Mouse (Mus musculus): Measurements from ENCODE around the gene Stk4. TPM values are rescaled to one million over a fixed set of nuclear protein-coding genes. Genes with fewer than 3 reads are reported as not detected.

The Stk4 gene
- total RNA-seq, 4 experiments from 2014 or later = 27.4 to 38.9 (median 36.4) TPM

GRCm38 (mm10) chr2:164081577-164081976 lies 11.5 kb downstream of the Stk4 start:
- DNase-seq = no peak

DNA sequence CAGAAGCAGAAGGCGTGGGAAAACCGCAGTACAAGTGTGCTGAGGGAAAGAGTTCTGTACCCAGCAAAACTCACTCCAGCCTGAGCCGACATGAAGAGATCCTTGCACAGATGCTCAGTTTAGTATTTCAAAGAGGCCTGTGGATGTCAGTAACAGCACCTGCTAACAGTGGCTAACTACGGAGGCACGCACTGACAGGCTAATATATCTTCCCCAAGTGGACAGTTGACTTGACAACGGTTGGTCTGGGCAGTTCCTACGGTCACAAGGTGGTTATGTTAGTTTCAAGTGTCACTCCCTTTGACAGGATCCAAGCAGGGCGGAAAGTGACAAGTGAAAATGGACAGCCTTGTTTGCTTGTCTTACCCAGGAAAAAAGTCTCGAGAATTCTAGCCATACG lies 12.1 kb downstream of the Stk4 start:
- no peak for DNase-seq

GRCm38 (mm10) chr2:164083609-164084341 lies 13.7 kb downstream of the Stk4 start:
- no peak for DNase-seq

DNA sequence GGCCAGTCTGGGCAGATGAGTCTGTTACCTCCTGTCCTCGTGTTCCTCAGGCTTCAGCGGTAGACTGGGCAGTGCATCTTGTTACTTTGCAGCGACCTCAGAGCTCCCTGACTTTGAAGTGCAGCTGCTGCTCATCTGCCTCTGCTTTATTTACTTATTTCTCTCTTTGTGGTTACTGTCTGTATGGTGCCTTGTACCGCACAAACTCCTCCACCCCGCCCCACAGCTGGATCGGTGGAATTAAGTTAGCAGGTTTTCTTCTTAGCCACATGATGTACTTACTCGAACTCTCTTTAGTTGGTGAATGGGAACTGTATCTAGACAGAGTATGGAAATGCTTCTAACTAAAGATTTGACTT lies 14.2 kb downstream of the Stk4 start:
- no peak for DNase-seq

DNA sequence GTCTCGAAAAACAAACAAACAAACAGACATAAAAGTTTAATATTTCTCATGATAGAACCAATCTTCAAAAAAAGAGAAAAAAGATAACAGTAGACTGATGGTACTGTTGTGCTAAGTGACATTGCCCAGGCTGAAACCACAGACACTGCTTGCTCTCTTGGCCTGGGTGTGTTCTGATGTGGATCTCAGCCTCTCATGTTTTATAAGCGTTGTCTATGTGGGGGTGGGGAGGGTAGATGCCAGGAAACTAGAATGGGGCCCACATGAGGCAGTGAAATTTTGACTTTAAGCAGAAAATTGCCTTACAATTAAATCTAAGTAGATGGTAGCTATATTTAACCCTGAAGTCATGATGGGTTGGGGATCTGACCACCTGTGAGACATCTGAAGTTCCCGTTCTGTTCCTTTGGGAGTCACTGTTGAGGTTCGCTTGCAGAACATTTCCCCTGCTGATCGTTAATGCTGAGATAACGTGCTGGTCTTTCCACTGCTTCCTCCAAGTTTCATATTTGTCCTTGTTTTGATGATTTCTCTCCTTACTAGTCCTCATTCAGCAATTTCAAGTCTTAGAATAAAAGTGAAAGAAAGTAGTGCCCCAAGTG lies 17.4 kb downstream of the Stk4 start:
- no peak for DNase-seq

DNA sequence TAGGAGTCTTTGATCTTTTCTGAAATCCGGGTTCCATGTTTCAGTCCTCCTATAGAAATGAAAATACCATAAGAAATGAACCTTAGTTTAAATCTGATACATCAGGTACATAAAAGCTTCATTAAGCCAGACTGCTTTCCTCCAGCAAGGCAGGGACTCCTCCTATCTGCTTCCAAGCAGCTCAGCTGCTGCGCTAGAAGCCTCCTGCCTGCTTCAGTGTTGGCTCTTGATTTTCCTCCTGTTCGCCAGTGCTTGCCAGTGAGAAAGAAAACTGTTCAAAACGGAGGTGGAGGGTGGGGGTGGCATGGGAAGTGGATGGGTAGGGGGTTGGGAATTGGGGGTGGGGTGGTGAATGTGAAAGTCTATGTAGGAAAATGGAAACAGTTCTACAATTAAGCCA lies 19.4 kb downstream of the Stk4 start:
- no peak for DNase-seq

DNA sequence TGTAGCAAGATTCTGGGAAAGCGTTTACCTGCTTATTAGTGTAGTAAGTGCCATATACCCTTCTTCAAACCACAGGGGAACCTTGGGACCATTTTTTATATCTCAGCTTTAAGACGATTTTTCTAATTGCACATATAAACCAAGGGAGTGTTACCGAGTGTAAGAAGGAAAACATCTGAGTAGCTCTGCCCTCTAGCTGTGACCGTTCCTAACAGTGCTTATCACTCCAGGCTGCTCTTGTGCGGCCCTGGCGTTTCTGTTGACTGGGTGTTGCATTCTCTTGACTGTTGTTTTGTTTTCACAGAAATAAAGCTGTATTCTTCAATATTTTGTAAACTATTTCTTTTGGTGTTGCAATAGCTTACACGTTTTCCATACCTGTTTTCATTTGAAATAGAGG lies 24.0 kb downstream of the Stk4 start:
- DNase-seq = no peak

- no peak for DNase-seq
Measured at GRCm38 (mm10) chr2:164098603-164099250, 28.6 kb downstream of the Stk4 start.

DNA sequence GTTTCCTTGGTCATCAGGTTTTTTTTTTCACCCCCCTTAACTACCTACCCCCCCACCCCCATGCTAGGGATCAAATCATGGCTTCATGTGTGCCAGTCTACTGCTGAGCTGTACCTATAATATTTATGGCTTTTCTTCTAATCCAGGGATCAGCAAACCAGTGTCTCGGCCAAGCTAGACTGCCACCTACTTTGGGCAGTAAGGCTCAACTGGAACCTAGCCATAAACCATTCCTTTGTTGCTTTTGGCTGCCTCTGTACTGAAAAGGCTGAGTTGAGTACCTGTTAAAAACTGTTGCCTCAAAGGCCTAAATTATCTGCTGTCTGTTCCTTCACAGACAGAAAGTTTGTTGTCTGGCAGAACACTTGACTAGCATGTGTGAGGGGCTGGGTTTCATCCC lies 31.8 kb downstream of the Stk4 start:
- no peak for DNase-seq

- DNase-seq = no peak
Measured at GRCm38 (mm10) chr2:164102366-164102765, 32.2 kb downstream of the Stk4 start.

GRCm38 (mm10) chr2:164103501-164103900 lies 33.4 kb downstream of the Stk4 start:
- DNase-seq = peak; percentile 21

DNA sequence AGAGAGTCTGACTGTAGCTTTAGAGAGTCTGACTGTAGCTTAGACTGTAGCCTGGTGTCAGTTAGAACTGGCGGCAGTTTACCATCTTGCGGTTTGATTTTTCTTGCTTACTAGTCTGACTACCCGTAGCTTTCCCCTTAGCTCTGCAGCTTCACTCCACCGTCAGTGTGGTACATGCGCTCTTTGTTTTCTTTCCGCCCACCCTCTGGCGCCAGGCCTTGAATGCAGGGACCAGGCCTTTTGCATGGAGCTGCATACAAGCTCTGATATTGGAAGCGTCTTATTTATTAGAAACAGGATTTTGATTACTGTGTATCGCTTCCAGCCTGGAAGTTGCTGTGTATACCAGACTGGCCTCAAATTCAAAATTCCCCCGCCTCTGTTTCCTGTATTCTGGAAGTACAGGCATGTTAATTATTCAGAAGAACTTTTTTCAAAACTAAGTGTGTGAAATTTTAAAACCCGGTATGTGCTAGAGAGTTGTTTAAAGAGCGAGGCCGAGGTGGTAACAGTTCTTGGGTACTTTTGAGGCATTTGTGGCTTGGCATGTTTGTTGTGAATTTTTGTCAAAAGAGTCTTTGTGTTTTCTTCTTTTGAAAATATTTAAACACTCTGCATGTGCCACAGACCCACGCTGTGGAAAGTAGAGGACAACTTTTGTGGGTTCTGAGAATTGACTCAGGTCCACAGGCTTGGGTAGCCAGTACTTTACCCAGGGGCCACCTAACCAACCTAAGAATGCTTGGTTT lies 36.3 kb downstream of the Stk4 start:
- DNase-seq = no peak

- no peak for DNase-seq
Measured at GRCm38 (mm10) chr2:164107125-164107874, 37.2 kb downstream of the Stk4 start.

- no peak for DNase-seq
Measured at GRCm38 (mm10) chr2:164108501-164108900, 38.4 kb downstream of the Stk4 start.

DNA sequence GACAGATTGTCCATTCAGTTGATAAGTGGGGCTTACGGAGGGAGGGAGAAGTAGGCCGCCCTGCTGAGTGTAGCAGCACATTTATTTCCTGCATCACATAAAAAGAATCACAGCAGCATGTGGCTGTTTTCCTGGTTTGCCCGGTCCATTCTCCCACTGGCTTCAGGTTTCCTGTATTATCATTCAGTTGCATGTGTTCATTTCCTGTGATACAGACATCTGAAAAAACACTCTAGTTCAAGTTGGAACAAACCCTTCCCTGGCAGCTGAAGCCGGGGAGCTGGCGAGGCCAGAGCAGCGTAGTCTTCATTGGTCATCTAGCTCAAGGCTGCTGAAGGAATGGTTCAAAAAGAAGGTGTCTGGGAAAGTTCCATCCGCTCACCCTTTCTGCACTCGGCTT lies 41.4 kb downstream of the Stk4 start:
- no peak for DNase-seq

DNA sequence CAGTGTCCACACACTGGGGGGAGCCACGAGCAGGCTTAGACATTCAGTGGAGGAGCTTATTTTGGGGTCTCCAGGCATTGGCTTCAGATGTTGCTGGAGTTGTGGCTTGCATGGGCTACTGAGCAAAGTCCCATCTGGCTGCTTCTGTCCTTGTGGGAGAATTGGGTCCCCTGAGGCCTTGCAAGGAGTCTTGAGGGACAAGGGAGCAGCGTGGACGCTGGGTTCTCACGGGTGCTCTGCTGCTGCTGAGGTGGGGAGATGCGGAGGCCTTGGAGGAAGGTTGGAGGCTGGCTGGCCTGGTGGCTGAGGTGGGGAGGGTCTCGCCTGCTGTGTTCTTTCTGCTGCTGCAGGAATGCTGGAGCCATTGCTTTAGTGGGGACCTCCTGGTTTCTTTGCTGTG lies 43.9 kb downstream of the Stk4 start:
- DNase-seq = no peak

DNA sequence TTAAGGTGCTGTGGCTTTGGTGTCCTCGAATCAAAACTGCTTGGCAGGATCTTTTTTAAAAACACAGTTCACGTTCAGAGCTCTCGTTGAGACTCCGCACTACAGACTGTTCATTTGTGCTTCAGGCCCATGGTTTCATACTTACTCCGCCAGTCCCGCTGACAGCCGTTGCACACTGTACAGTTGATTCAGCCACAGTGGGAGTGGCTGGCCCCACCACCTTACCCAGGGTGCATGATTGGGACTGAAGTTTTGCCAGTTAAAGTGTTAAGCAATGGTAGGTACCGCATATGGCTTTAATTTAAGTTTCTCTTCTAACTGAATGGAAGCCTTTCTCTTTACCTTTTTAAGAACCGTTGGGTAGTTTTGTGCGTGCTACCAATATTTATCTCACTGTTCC lies 45.4 kb downstream of the Stk4 start:
- no peak for DNase-seq

DNA sequence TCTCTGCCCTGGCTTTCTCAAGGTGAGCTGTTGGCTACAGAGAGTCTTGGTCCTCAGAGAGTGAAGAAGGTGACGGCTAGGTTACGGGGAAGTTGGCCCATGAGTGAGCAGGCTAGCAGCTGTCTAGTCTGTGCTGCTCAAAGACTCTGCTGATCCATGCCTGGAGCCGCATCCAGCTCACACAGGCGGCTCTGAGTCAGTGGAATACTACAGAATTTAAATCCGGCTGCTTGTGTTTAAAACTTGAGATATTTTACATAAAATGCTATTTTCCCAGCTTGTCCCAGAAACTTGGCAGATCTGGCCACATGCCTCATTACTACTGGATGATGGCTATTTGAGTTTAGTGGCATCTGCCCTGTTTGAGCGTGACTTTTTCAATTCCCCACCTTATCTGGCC lies 49.4 kb downstream of the Stk4 start:
- no peak for DNase-seq

- DNase-seq = no peak
Measured at GRCm38 (mm10) chr2:164123169-164123766, 53.1 kb downstream of the Stk4 start.

- DNase-seq = no peak
Measured at GRCm38 (mm10) chr2:164126533-164126955, 56.4 kb downstream of the Stk4 start.

DNA sequence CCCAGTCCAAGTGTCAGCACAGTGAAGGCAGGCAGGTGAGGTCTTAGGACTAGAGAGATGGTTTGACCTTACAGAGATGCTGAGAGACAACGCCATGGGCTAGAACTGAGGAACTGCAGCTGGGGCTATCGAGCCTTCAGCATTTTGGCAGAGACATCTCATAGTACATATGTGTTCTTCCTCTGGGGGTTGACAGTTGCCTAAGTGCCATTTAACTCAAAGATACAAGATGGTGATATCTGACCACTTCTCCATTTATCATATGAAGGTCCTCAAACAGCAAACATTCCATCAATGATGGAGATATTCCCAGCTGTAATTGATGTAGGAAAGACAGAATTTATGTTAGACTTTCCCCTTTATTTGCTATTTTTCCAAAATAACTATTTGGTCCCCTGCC lies 57.2 kb downstream of the Stk4 start:
- no peak for DNase-seq
